Mouse (Mus musculus) 3134 (cell line): ENCODE measurements at regions not wholly inside any gene's neighbourhood (a gene's known extent, or its start where the extent isn't known, plus 50 kb on each side); places are given as distances from the start of the nearest gene placed in this dataset.
"Not testable (repeated sequence)": the region's sequence is repeated elsewhere in the genome, so short reads cannot be mapped to it uniquely, and the experiment has no call there.

Source experiments
- DNase-seq: peaks from one replicate; pipeline ENCODE4 v3.0.0-alpha.2; 2011; ENCODE audit warnings: low spot score; ENCODE audit not compliant: insufficient read length; ENCODE audit errors: extremely low read depth

DNA sequence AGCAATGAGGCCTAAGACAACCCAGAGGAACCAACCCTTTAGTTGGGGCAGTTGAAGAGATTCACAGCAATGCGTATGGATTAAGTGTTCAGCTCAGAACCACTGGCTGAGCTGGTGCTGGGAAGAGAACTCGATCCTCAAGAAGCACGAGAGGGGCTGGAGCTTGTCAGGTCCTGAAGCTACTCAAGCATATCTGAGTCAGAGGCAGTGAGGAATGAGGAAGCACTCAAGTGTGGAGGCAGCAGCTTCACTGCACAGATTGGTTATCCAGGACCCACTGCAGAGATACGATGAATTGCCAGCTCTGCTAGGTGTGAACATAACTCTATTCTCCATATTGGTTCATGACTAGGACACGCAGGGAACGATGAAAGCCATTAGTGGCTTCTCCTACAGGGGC lies 239.7 kb downstream of the Tpbg start:
- DNase-seq, result no peak

- no peak for DNase-seq
Observed at GRCm38 (mm10) chr9:86092998-86093397, 250.8 kb downstream of the Tpbg start.

GRCm38 (mm10) chr9:86095460-86095859 lies 253.3 kb downstream of the Tpbg start:
- DNase-seq, result no peak

DNA sequence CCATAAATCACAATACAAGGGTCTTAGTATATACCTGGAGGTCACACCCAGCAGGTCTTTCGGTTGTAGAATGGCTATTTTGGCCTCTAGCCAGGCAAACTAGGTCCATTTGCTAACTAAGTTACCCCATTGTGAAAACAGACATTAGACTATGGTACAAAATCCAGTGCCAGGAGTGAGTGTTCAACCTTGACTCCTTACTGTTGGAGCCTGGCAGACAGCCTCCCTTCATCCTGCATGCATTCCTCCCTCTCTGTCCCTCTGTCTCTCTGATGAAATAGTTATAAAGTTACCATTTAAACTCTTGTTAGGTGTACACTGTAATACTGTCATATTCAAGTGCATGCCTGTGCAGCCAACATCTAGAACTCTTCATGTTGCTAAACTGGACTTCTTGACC lies 254.1 kb downstream of the Tpbg start:
- DNase-seq, result no peak

DNA sequence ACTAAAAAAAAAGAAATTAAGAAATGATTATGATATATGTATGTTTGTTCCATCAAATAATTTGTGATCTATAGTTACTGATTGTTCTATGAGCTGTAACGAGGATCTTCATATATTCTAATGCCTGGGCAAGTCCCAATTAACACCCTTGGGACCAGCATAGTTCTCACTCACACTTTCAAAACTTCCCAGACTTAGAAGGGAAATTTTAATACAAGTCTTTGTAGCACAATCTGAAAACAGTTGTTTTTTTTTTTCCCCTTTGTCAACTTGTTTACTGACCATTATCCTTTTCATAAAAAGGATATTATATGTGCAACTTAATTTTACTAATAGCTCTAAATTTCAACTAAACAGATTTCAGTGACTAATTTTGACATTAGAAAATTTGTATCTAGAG lies 257.1 kb downstream of the Tpbg start:
- DNase-seq, result no peak

- DNase-seq, result no peak
Observed at GRCm38 (mm10) chr9:86101360-86102086, 259.3 kb downstream of the Tpbg start.

DNA sequence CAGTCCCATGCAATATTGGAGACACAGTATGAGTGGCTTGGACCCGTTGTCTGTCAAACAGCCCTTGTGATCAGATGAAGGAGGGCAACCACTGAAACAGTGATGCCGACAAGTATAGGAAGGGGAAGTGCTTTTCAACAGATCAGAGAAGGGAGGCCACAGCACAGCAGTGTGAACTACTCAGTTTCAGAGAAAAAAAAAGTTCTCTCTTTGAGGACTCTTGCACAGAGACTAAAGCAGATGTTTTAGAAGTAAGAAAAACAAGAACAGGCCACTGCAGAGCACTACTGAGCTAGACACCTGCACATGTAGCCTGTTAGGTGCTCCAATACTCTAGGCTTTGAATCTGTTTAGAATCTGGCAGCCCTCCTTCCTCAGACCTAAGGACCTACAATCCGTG lies 261.4 kb downstream of the Tpbg start:
- DNase-seq, result no peak

GRCm38 (mm10) chr9:86104664-86105063 lies 262.5 kb downstream of the Tpbg start:
- DNase-seq, result peak; percentile 21

- DNase-seq, result no peak
Observed at GRCm38 (mm10) chr9:86105851-86106250, 263.7 kb downstream of the Tpbg start.

GRCm38 (mm10) chr9:86109906-86110305 lies 267.7 kb downstream of the Tpbg start:
- DNase-seq, result no peak

DNA sequence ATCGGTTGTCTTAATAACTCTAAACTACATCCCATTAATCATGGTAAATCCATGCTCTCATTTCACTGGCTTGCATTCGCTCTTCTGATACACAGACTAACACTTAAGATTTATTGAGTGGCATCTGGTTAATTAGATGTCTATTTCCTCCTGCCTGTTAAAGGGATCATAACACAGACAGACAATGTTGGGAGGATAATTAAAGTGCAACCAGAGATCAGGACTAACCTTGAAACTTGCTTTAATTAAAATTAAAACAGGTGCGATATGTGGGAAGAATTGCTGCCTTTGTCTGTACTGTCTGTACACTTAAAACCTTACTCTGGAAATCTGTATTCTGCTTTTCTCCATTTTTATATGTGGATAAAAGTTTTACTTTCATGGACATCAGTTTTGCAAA lies 277.2 kb downstream of the Tpbg start:
- no peak for DNase-seq

- DNase-seq, result not testable (repeated sequence)
Observed at GRCm38 (mm10) chr9:86135617-86136016, 293.4 kb downstream of the Tpbg start.

- DNase-seq, result no peak
Observed at GRCm38 (mm10) chr9:86145903-86146302, 303.7 kb downstream of the Tpbg start.

GRCm38 (mm10) chr9:86160316-86160715 lies 304.4 kb downstream of the Ube2cbp start:
- DNase-seq, result no peak

GRCm38 (mm10) chr9:86166362-86167067 lies 298.2 kb downstream of the Ube2cbp start:
- no peak for DNase-seq

DNA sequence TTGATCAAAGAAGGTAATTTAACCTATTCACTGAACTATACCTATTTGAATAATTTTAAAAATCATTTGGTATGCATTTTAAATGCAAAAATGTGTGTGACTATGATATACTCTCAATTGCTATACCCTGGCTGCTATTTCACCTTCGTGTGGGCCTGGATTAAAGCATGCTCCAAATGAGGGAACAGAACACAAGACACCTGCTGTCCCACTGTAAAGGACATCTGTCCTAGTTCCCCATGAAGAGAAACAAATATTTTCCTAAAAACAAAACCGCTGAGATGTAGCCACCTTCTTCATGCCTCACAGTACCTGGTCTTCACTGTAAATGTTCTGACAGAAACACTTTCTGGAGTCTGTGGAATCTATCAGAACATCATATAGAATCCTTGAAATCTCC lies 294.0 kb downstream of the Ube2cbp start:
- no peak for DNase-seq

GRCm38 (mm10) chr9:86186751-86187747 lies 277.7 kb downstream of the Ube2cbp start:
- DNase-seq, result no peak

- no peak for DNase-seq
Observed at GRCm38 (mm10) chr9:86188873-86189272, 275.9 kb downstream of the Ube2cbp start.

DNA sequence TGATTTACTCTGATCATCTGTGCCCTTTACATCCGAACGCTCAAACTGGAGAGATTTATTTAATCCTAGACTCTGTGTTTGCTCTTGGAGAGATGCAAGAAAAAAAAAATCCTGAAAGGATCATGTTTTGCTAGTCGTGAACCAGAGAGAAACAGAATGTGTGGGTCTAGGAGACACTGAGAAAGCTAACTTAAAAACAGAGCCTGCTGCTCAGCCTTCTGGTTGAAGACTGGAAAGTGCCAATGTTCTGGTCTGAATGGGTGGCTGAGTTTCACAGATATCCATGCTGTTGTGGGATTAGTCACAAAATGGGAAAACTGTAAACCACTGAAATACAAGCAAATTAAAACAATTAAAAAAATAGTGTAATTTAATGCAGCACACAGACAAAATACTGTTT lies 259.7 kb downstream of the Ube2cbp start:
- DNase-seq, result no peak

- DNase-seq, result no peak
Observed at GRCm38 (mm10) chr9:86208334-86208925, 256.3 kb downstream of the Ube2cbp start.

DNA sequence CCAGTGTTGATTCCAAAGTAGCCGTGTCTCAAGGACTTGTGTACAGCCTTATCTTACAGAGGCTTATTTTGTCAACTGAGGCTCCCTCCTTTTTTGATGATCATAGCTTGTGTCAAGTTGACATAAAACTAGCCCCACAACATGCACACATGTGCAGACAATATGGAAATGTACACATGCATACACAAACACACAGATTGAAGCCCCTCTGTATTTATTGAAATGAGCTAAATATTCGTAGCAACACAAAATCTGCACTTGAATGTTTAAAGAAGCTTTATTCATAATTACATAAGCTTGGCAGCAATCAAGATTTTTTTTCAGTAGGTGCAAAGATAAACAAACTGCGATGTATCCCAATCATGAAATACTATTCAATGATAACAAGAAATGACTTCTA lies 253.5 kb downstream of the Ube2cbp start:
- no peak for DNase-seq
